Mouse (Mus musculus): ENCODE data around the gene Cyp4x1. TPM values are rescaled to one million over a fixed set of nuclear protein-coding genes. Genes with fewer than 3 reads are reported as not detected.
A peak's percentile ranks its signal among the peaks of the same experiment; 100 is the strongest.
"Not testable (repeated sequence)": the region's sequence is repeated elsewhere in the genome, so short reads cannot be mapped to it uniquely, and the experiment has no call there.

Gene Cyp4x1
- polyA plus RNA-seq (2015; fragmentation: Nextera tagmentation; extraction: Ambion mirVana), result 5.5 and 7.1 TPM in 2 replicates

GRCm38 (mm10) chr4:115133621-115134295, at the start of gene Cyp4x1:
Gene Cyp4x1 (minus strand): TSS chr4:115134281.
- Histone ChIP-seq H3K27me3 (peaks cover 24% of the 10 kb centered on the region), H3K27ac (replicated peaks) (peak within 1 kb of the TSS; percentile 46), H3K9ac (peak within 1 kb of the TSS; percentile 71), H3K4me3 (peak within 1 kb of the TSS; percentile 49), H3K4me2 (peak within 1 kb of the TSS; percentile 64), H3K4me1 (replicated peaks) (peaks cover 16% of the 10 kb centered on the region), H3K36me3 (no peaks in the 10 kb centered on the region), H3K9me3 (no peaks in the 10 kb centered on the region)
- WGBS, result under 1% methylated on average over 29 of the region's 29 CpGs
- ATAC-seq (ENCODE audit: low read depth), result peak; percentile 94

GRCm38 (mm10) chr4:115176201-115176600, 42.1 kb upstream of the Cyp4x1 start:
- H3K9me3 ChIP-seq; H3K27ac ChIP-seq (replicated peaks); H3K9ac ChIP-seq; H3K4me1 ChIP-seq (replicated peaks); H3K4me3 ChIP-seq; H3K27me3 ChIP-seq; H3K4me2 ChIP-seq; H3K36me3 ChIP-seq; ATAC-seq (ENCODE audit: low read depth): not testable (repeated sequence)

GRCm38 (mm10) chr4:115174694-115175353, 40.7 kb upstream of the Cyp4x1 start:
- 81% methylated on average over 1 of the region's 1 CpGs for WGBS

GRCm38 (mm10) chr4:115158963-115159362, 24.9 kb upstream of the Cyp4x1 start:
- not testable (repeated sequence) for H3K9ac ChIP-seq; H3K9me3 ChIP-seq; H3K27ac ChIP-seq (replicated peaks); H3K4me2 ChIP-seq; H3K4me3 ChIP-seq; H3K4me1 ChIP-seq (replicated peaks); H3K36me3 ChIP-seq; H3K27me3 ChIP-seq; ATAC-seq (ENCODE audit: low read depth)
- WGBS, result 83% methylated on average over 3 of the region's 3 CpGs

More at GRCm38 (mm10) chr4:115174694-115175353, 40.7 kb upstream of the Cyp4x1 start:
- no peak overlapping the region for H3K4me3 ChIP-seq
- H3K27ac ChIP-seq (replicated peaks), result no peak overlapping the region
- no peak for ATAC-seq (ENCODE audit: low read depth)
- no peak overlapping the region for H3K4me2 ChIP-seq
- no peaks in the 10 kb centered on the region for H3K27me3 ChIP-seq
- no peaks in the 10 kb centered on the region for H3K36me3 ChIP-seq
- H3K9ac ChIP-seq, result no peak overlapping the region
- no peaks in the 10 kb centered on the region for H3K4me1 ChIP-seq (replicated peaks)
- H3K9me3 ChIP-seq, result no peaks in the 10 kb centered on the region

GRCm38 (mm10) chr4:115154723-115155122, 20.6 kb upstream of the Cyp4x1 start:
- H3K36me3 ChIP-seq, result no peaks in the 10 kb centered on the region
- H3K9ac ChIP-seq, result no peak overlapping the region
- no peak for ATAC-seq (ENCODE audit: low read depth)

GRCm38 (mm10) chr4:115134296-115134630, 182 bp upstream of the Cyp4x1 start:
- Histone ChIP-seq H3K9ac (peak overlapping the region; percentile 71), H3K36me3 (no peaks in the 10 kb centered on the region), H3K4me2 (peak overlapping the region; percentile 64), H3K4me1 (replicated peaks) (peaks cover 16% of the 10 kb centered on the region), H3K27me3 (peaks cover 24% of the 10 kb centered on the region), H3K9me3 (no peaks in the 10 kb centered on the region), H3K27ac (replicated peaks) (peak overlapping the region; percentile 46; the same call in 1 of the 2 replicates), H3K4me3 (peak overlapping the region; percentile 49)
- 16% methylated on average over 7 of the region's 7 CpGs for WGBS
- ATAC-seq (ENCODE audit: low read depth), result peak; percentile 60

More at GRCm38 (mm10) chr4:115154723-115155122, 20.6 kb upstream of the Cyp4x1 start:
- H3K27me3 ChIP-seq, result no peaks in the 10 kb centered on the region
- H3K4me1 ChIP-seq (replicated peaks), result no peaks in the 10 kb centered on the region
- no peak overlapping the region for H3K4me3 ChIP-seq
- no peak overlapping the region for H3K27ac ChIP-seq (replicated peaks)
- no peaks in the 10 kb centered on the region for H3K9me3 ChIP-seq
- WGBS, result 95% methylated on average over 2 of the region's 2 CpGs
- no peak overlapping the region for H3K4me2 ChIP-seq

- ATAC-seq (ENCODE audit: low read depth), result 0 out of 2 replicates have a peak, but pooled peaks have one; percentile 2
- no peak overlapping the region for H3K27ac ChIP-seq (replicated peaks)
- H3K4me1 ChIP-seq (replicated peaks), result peaks cover 16% of the 10 kb centered on the region
- no peaks in the 10 kb centered on the region for H3K36me3 ChIP-seq
- H3K4me3 ChIP-seq, result peak overlapping the region; percentile 49
- peaks cover 24% of the 10 kb centered on the region for H3K27me3 ChIP-seq
- H3K9me3 ChIP-seq, result no peaks in the 10 kb centered on the region
- peak overlapping the region; percentile 71 for H3K9ac ChIP-seq
- peak overlapping the region; percentile 64 for H3K4me2 ChIP-seq
- 10% methylated on average over 5 of the region's 5 CpGs for WGBS
These were observed 996 bp downstream of the Cyp4x1 start for GRCm38 (mm10) chr4:115133085-115133484.

- H3K4me1 ChIP-seq (replicated peaks), result no peaks in the 10 kb centered on the region
- H3K27me3 ChIP-seq, result no peaks in the 10 kb centered on the region
- H3K27ac ChIP-seq (replicated peaks), result no peak overlapping the region
- H3K36me3 ChIP-seq, result no peaks in the 10 kb centered on the region
- H3K9ac ChIP-seq, result no peak overlapping the region
- H3K4me2 ChIP-seq, result no peak overlapping the region
- ATAC-seq (ENCODE audit: low read depth), result no peak
- H3K4me3 ChIP-seq, result no peak overlapping the region
- no peaks in the 10 kb centered on the region for H3K9me3 ChIP-seq
These were observed 9.4 kb downstream of the Cyp4x1 start for GRCm38 (mm10) chr4:115124713-115125112.

GRCm38 (mm10) chr4:115123507-115123906, 10.6 kb downstream of the Cyp4x1 start:
- no peak overlapping the region for H3K4me3 ChIP-seq
- no peak for ATAC-seq (ENCODE audit: low read depth)
- H3K4me2 ChIP-seq, result no peak overlapping the region
- 62% methylated on average over 2 of the region's 2 CpGs for WGBS
- H3K9ac ChIP-seq, result no peak overlapping the region
- no peaks in the 10 kb centered on the region for H3K27me3 ChIP-seq
- no peaks in the 10 kb centered on the region for H3K4me1 ChIP-seq (replicated peaks)
- no peaks in the 10 kb centered on the region for H3K9me3 ChIP-seq
- no peak overlapping the region for H3K27ac ChIP-seq (replicated peaks)
- no peaks in the 10 kb centered on the region for H3K36me3 ChIP-seq

GRCm38 (mm10) chr4:115121608-115122007, 12.5 kb downstream of the Cyp4x1 start:
- no peaks in the 10 kb centered on the region for H3K36me3 ChIP-seq
- no peak overlapping the region for H3K9ac ChIP-seq
- no peak overlapping the region for H3K4me2 ChIP-seq
- no peaks in the 10 kb centered on the region for H3K4me1 ChIP-seq (replicated peaks)
- no peaks in the 10 kb centered on the region for H3K9me3 ChIP-seq
- WGBS, result 86% methylated on average over 5 of the region's 5 CpGs
- no peak for ATAC-seq (ENCODE audit: low read depth)
- no peak overlapping the region for H3K27ac ChIP-seq (replicated peaks)
- H3K27me3 ChIP-seq, result no peaks in the 10 kb centered on the region
- H3K4me3 ChIP-seq, result no peak overlapping the region

GRCm38 (mm10) chr4:115121162-115121561, 12.9 kb downstream of the Cyp4x1 start:
- Histone ChIP-seq H3K27me3 (no peaks in the 10 kb centered on the region), H3K4me3 (no peak overlapping the region), H3K27ac (replicated peaks) (no peak overlapping the region), H3K4me2 (no peak overlapping the region), H3K9me3 (no peaks in the 10 kb centered on the region), H3K9ac (no peak overlapping the region), H3K36me3 (no peaks in the 10 kb centered on the region), H3K4me1 (replicated peaks) (no peaks in the 10 kb centered on the region)
- ATAC-seq (ENCODE audit: low read depth), result no peak
- WGBS, result 82% methylated on average over 2 of the region's 2 CpGs

GRCm38 (mm10) chr4:115119642-115120041, 14.4 kb downstream of the Cyp4x1 start:
- Histone ChIP-seq H3K9ac (no peak overlapping the region), H3K36me3 (no peaks in the 10 kb centered on the region), H3K4me3 (no peak overlapping the region), H3K4me2 (no peak overlapping the region), H3K27me3 (no peaks in the 10 kb centered on the region), H3K9me3 (no peaks in the 10 kb centered on the region), H3K27ac (replicated peaks) (no peak overlapping the region), H3K4me1 (replicated peaks) (no peaks in the 10 kb centered on the region)
- 89% methylated on average over 3 of the region's 3 CpGs for WGBS
- no peak for ATAC-seq (ENCODE audit: low read depth)
